Mouse (Mus musculus): ENCODE measurements around the gene Nucks1.

The Nucks1 gene

DNA sequence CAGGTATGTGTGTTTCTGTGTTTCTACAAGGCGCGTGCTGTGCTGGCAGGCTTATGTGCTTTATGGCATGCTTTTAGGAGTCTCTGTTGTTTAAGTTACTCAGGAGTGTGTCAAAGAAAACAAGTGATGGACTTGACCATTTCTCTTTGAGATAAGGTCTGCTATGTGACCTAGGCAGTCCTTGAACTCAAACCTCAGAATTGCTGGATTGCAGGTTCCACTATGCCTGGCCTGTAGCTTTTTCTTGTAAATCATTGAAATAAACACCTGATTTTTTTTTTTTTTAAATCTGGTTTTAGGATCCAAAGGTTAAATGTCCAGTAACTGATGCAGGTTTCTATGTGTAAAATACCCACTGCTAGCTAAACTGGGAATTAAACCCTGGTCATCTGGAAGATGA is 8.7 kb downstream of the Nucks1 start:
- no peak for DNase-seq (ENCODE audit: low spot score in 2 of 2)

- no peak for DNase-seq (ENCODE audit: low spot score in 2 of 2)
These were observed 11.8 kb downstream of the Nucks1 start for GRCm38 (mm10) chr1:131922100-131922499.

- no peak for DNase-seq (ENCODE audit: low spot score in 2 of 2)
These were observed 23.1 kb downstream of the Nucks1 start for GRCm38 (mm10) chr1:131933471-131933870.

DNA sequence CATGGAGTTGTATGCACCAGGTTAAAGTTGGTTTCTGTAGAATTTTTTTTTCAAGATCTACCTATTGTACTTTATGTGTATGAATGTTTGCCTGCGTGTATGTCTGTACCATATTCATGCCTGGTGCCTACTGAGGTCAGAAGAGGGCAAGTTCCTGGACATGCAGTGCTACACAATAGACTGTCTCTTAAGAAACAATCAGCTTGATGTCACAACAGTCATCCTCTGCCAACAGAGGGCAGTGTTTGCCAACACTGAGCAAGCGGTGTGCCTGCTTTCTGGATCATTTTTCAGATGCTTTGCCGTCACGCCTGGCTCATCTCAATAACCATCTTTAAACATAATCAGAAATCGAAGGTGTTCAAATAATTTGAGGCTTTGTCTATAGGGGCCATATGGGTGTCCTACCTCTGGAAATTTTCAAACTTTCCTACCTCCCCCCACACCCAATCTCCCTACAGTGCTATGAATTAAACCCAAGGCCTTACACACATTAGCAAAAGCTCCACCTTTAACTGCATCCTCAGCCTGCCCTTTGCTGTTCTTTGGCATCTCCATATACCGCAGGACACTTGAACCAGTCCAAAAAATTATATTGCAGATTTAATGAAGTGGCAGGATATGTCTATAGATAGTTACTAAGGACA is 27.4 kb downstream of the Nucks1 start:
- peak; percentile 26 to 78 for DNase-seq (ENCODE audit: low spot score in 2 of 2)

GRCm38 (mm10) chr1:131938811-131939210 is 28.5 kb downstream of the Nucks1 start:
- no peak for DNase-seq (ENCODE audit: low spot score in 2 of 2)

- no peak for DNase-seq (ENCODE audit: low spot score in 2 of 2)
These were observed 30.4 kb downstream of the Nucks1 start for GRCm38 (mm10) chr1:131940711-131941244.

GRCm38 (mm10) chr1:131941501-131941900 is 31.2 kb downstream of the Nucks1 start:
- no peak for DNase-seq (ENCODE audit: low spot score in 2 of 2)

DNA sequence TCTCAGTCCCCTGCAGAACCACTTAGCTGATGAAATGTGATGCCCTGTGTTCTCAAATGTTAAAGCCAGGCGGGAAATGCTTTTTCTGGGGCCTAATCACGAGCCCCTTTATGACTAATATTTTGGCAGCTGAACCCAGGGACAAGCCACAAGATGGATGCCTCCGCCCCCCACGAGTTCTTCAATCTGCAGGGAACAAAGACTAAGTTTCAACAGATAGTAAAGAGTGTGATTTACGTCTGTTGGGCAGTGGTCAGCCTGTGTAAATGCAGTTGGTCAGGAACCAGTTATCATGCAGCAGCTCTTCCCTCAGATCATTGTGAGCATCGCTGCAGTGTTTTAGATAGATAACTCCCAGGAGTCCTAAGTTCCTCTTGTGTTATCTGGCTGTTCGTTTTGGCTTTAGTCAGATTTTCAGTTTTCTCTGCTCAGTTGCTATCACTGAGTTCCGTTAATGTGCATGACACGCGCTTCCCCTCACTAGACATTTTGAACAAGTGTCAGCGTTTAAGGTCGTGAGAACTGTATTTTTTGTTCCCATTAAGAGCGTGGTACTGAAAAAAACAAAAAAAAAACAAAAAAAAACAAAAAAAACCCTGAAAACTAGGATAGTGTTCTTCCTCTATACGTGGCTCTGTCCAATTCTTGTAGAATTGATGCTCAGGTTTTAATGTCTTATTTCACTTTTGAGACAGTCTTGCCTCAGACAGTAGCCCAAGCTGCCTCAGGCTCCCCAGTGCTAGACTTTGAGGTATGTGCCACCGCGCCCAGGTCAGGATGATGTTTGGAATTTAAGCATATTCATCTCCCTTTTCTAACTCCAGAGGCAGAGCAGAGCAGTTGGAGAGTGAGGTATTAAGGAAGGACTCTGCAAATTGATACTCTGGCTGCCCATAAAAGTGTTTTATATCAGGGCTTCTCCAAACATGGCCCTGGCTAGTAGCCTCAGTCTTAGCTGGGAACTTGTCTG is 32.6 kb downstream of the Nucks1 start:
- no peak for DNase-seq (ENCODE audit: low spot score in 2 of 2)

- DNase-seq (ENCODE audit: low spot score in 2 of 2), result no peak
These were observed 35.5 kb downstream of the Nucks1 start for GRCm38 (mm10) chr1:131945674-131946440.

DNA sequence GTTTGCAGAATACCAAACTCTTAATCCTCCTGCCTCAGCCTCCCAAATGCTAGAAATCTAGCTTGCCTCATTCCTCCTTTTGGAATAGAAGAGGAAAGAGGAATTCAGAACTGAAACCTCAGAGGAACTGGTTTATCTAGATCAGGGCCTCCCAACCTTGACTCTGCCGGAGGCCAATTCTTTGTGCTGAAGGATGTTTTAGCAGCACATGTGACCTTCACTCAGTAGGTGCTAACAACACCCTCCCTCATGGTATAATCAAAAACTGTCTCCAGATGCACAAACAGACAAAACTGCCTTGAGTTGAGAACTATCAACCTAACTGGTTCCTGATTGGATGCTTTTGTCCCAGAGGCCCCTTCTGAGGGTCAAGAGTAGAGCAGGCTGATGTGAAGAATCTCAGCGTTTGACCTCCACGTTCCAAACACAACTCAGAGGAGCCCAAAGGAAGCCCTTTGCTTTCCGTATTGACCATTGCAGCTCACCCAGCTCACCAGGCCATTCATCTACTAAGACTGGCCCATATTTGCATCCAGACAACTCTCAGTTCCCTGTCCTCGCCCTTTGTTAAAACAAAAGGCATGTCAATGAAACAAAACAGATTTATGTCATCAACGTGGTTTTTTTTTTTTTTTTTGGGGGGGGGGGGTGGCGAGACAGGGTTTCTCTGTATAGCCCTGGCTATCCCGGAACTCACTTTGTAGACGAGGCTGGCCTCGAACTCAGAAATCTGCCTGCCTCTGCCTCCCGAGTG is 36.3 kb downstream of the Nucks1 start:
- no peak for DNase-seq (ENCODE audit: low spot score in 2 of 2)

- no peak for DNase-seq (ENCODE audit: low spot score in 2 of 2)
These were observed 37.7 kb downstream of the Nucks1 start for GRCm38 (mm10) chr1:131947997-131948525.

GRCm38 (mm10) chr1:131954242-131954865 is 44.0 kb downstream of the Nucks1 start:
- no peak for DNase-seq (ENCODE audit: low spot score in 2 of 2)

- DNase-seq (ENCODE audit: low spot score in 2 of 2), result no peak
These were observed 44.9 kb downstream of the Nucks1 start for GRCm38 (mm10) chr1:131955131-131955757.

DNA sequence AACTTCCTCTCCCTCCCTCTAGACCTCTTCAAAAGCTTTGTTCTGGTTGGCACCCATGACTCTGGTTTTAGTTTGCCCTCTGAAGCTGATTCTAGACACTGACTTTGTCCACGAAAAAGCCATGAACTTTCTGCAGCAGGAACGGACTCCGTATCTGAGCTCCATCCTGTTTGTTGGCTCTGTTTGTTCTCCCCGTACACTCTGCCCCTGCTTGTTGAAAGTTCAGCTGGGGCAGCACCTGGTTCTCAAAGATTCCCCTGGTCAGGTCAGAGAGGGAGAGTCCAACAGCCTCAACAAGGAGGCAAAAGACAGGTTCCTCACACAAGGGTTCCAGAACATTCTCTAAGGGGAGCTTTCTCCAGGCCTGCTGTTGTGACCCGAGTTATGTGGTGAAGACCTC is 47.1 kb downstream of the Nucks1 start:
- no peak for DNase-seq (ENCODE audit: low spot score in 2 of 2)

DNA sequence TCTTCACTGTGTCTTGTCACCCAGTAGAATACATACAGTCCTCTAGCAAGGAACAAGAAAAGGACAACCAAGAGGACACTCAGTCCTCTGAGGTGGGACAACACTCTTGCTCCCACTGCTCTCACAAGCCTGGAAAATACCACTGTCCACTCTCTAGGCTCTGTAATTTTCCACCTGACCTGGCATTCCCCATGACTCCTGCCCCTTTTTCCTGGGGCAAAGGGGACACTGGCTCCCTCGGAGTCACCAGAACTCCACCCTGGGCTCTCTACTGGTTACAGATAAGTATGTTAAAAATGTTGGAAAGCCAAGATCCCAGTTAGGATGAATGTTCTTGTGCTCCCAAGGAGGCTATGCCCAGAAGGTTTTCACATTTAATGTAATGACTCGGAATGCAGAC is 50.7 kb downstream of the Nucks1 start:
- DNase-seq (ENCODE audit: low spot score in 2 of 2), result no peak

DNA sequence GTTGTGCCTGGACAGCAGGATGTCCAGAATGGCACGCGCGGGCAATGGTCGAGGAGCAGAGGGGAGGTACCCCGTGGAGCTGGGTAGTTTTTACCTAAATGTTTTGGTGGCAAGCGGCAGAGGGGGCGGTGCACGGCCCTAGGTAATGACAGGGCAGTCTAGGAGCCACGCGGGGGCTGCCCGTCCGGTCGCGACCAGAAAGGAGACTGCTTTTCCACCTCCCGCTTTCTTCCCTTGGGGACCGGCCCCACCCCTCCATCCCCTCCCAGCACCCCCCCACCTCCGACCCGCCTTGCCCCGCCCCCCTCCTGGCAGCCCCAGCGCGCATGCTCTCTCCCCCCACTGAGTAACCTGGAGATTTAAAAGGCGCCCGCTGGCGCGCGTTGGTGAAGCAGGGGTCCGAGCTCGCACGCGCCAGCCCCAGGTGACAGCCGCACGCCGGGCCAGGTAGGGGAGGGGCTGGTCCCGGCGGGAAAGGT is 52.3 kb downstream of the Nucks1 start, which contains the start of gene Slc45a3:
Gene Slc45a3 (plus strand): TSS at position 362 of the 479 bp plus-strand sequence.
- no peak for DNase-seq (ENCODE audit: low spot score in 2 of 2)

DNA sequence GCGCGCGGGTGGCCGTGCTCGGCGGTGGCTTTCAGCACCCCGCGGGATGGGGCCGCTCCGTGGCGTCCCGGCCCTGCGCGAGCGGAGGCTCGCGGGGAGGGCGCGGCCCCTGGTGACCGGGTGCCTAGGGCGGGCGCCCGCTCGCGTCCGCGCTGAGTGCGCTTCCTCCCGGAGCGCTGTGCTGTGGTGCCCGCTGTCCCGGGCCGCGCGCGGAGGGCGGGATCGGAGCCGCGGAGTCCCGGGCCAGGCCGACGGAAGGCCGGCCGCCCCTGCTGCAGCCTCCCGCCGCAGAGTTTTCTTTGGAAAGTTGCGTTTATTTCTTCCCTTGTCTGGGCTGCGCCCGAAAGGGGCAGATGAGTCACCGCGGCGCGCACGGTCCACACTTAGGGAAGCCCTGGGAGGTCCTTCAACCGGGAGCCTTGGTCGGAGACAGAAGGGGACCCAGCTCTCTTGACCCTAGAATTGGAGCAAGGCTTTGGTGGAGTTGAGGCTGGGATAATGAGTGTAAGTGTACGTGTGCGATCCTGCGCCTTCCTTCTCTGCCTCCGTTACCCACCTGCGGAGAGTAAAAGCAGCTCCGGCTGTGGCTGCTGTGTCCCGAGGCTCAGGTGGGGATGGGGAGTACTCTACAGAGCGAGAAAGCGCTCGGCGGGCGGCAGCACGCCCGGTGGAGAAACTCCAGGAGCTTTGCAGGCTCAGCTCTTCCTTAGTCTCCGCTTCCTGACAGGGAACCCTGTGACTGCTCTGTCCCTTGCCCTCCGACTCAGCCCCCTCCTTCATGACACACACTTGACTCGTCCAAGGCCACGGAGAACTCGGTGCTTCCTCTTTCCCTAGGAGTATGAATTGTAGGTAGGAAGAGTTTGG is 53.0 kb downstream of the Nucks1 start:
- DNase-seq (ENCODE audit: low spot score in 2 of 2), result no peak

GRCm38 (mm10) chr1:131964100-131964499 is 53.8 kb downstream of the Nucks1 start:
- DNase-seq (ENCODE audit: low spot score in 2 of 2), result no peak

GRCm38 (mm10) chr1:131964580-131964979 is 54.2 kb downstream of the Nucks1 start:
- DNase-seq (ENCODE audit: low spot score in 2 of 2), result no peak

All from left cerebral cortex, adult 9 months (tissue).